Mouse (Mus musculus) Patski (cell line): ENCODE measurements around the gene Cdkn1b. TPM values are rescaled to one million over a fixed set of nuclear protein-coding genes. Genes with fewer than 3 reads are reported as not detected.

Experiments used
- ATAC-seq: fragments of 100-300 bp; one replicate; pipeline ENCODE4 v1.8.0; 2021
- CTCF ChIA-PET: fragments of 350-600 bp; sonication (Branson Sonifier 250); formaldehyde crosslinking; loops from one replicate; lab custom pipeline; 2022; ENCODE audit warnings: inconsistent platforms; lab: Charles Lee
- POLR2A ChIA-PET: fragments of 350-600 bp; sonication (Branson Sonifier 250); formaldehyde crosslinking; loops from one replicate; lab custom pipeline; 2022; ENCODE audit warnings: antibody characterized with exemption, inconsistent platforms; lab: Charles Lee
- DNase-seq: peaks from one replicate; pipeline ENCODE4 v3.0.0-alpha.2; 2011; ENCODE audit warnings: low read depth, low spot score
- H3K27me3 ChIP-seq: fragments of 371-371 bp; one replicate; pipeline ENCODE4 v1.5.1; 2021
- CTCF ChIP-seq: fragments of 100-300 bp; IDR thresholded peaks from one replicate; pipeline ENCODE4 v1.5.1; 2021
- in situ Hi-C: fragments of 300-500 bp; cut with MboI; formaldehyde crosslinking; loops from 3 replicates; pipeline ENCODE4 v1.11.1; 2018; ENCODE audit warnings: low pct_unique_long_range_greater_than_20kb, mixed read lengths
- polyA plus RNA-seq: library from polyadenylated mRNA; unstranded; gene quantifications from one replicate; pipeline ENCODE4 v1.2.3, GENCODE M21; 2021

The Cdkn1b gene
- polyA plus RNA-seq, 1 experiment from 2014 or later: 76.0 TPM

GRCm38 (mm10) chr6:134927595-134928095 is 7.4 kb downstream of the Cdkn1b start:
- POLR2A ChIA-PET: interaction anchor here (0.8 to 1.8 kb wide), 4 partner anchors 8 to 29 kb away, joined by 3 to 5 read pairs (median 4); partner anchors contain the start of genes Cdkn1b and Gpr19
- ATAC-seq (no peak), DNase-seq (no peak)
- in situ Hi-C loops: loop anchor here (10.0 kb wide), 1 partner anchor 1877 kb away; the partner anchor contains the start of genes H2afj and Hist4h4
- CTCF ChIA-PET: no interaction called here
- no peak for TF ChIP-seq CTCF
- H3K27me3 ChIP-seq: no peaks in the 10 kb centered on the region

- H3K27me3 ChIP-seq: no peaks in the 10 kb centered on the region
- POLR2A ChIA-PET: interaction anchor here (0.6 to 1.8 kb wide), 8 partner anchors 8 to 91 kb away, joined by 3 to 5 read pairs (median 3); partner anchors contain the start of genes Cdkn1b and Gpr19
- no peak for TF ChIP-seq CTCF
Observed at GRCm38 (mm10) chr6:134928096-134928888, 8.1 kb downstream of the Cdkn1b start.

GRCm38 (mm10) chr6:134928889-134929310 is 8.7 kb downstream of the Cdkn1b start:
- H3K27me3 ChIP-seq: no peaks in the 10 kb centered on the region
- peak; percentile 3 for ATAC-seq
- in situ Hi-C loops: loop anchor here (10.0 kb wide), 1 partner anchor 1876 kb away; the partner anchor contains the start of genes H2afj and Hist4h4
- POLR2A ChIA-PET: interaction anchor here (0.7 to 1.8 kb wide), 6 partner anchors 9 to 92 kb away, joined by 3 to 5 read pairs (median 3); partner anchors contain the start of genes Cdkn1b and Gpr19
- CTCF ChIA-PET: interaction anchor here (0.6 to 1.6 kb wide), 5 partner anchors 10 to 30 kb away, joined by 3 to 8 read pairs (median 3); no protein-coding TSS in a partner anchor
- no peak for DNase-seq
- TF ChIP-seq CTCF: no peak

More at GRCm38 (mm10) chr6:134928096-134928888, 8.1 kb downstream of the Cdkn1b start:
- in situ Hi-C loops: loop anchor here (10.0 kb wide), 1 partner anchor 1877 kb away; the partner anchor contains the start of genes H2afj and Hist4h4
- ATAC-seq: peak; percentile 94
- CTCF ChIA-PET: interaction anchor here (0.6 to 1.0 kb wide), 2 partner anchors 13 to 25 kb away, joined by 3 to 4 read pairs; no protein-coding TSS in a partner anchor
- DNase-seq: peak; percentile 98

- POLR2A ChIA-PET: interaction anchor here (0.9 to 2.6 kb wide), 5 partner anchors 9 to 52 kb away, joined by 3 to 9 read pairs (median 3); no protein-coding TSS in a partner anchor
- CTCF ChIA-PET: interaction anchor here (0.9 to 1.6 kb wide), 4 partner anchors 9 to 81 kb away, joined by 3 to 8 read pairs (median 3); no protein-coding TSS in a partner anchor
- no peaks in the 10 kb centered on the region for H3K27me3 ChIP-seq
- DNase-seq: no peak
- TF ChIP-seq CTCF: no peak
- in situ Hi-C loops: loop anchor here (10.0 kb wide), 1 partner anchor 1875 kb away; the partner anchor contains the start of genes H2afj and Hist4h4
- no peak for ATAC-seq
Observed at GRCm38 (mm10) chr6:134929926-134930325, 9.7 kb downstream of the Cdkn1b start.

- CTCF ChIA-PET: interaction anchor here (1.2 to 1.6 kb wide), 6 partner anchors 8 to 82 kb away, joined by 3 to 8 read pairs (median 3); no protein-coding TSS in a partner anchor
- in situ Hi-C loops: no loop called here
Observed at GRCm38 (mm10) chr6:134930383-134930782, 10.2 kb downstream of the Cdkn1b start.

GRCm38 (mm10) chr6:134931146-134931545 is 10.9 kb downstream of the Cdkn1b start:
- ChIA-PET CTCF (interaction anchor here (1.2 to 5.3 kb wide), 5 partner anchors 8 to 82 kb away, joined by 3 to 39 read pairs (median 3); no protein-coding TSS in a partner anchor), POLR2A (interaction anchor here (0.9 to 2.6 kb wide), 3 partner anchors 10 to 14 kb away, joined by 3 to 9 read pairs (median 5); no protein-coding TSS in a partner anchor)
- DNase-seq: no peak
- in situ Hi-C loops: no loop called here
- no peaks in the 10 kb centered on the region for H3K27me3 ChIP-seq
- ATAC-seq: no peak
- no peak for TF ChIP-seq CTCF

More at GRCm38 (mm10) chr6:134930383-134930782, 10.2 kb downstream of the Cdkn1b start:
- POLR2A ChIA-PET: interaction anchor here (0.9 to 2.6 kb wide), 4 partner anchors 10 to 31 kb away, joined by 3 to 9 read pairs (median 5); no protein-coding TSS in a partner anchor
- TF ChIP-seq CTCF: no peak
- no peaks in the 10 kb centered on the region for H3K27me3 ChIP-seq
- no peak for DNase-seq
- ATAC-seq: no peak

- ChIA-PET CTCF (interaction anchor here (1.6 to 5.3 kb wide), 2 partner anchors 12 to 17 kb away, joined by 3 to 39 read pairs; no protein-coding TSS in a partner anchor), POLR2A (interaction anchor here (1.8 to 2.6 kb wide), 3 partner anchors 9 to 12 kb away, joined by 5 to 11 read pairs (median 9); no protein-coding TSS in a partner anchor)
- in situ Hi-C loops: no loop called here
- DNase-seq (no peak), ATAC-seq (no peak)
- TF ChIP-seq CTCF: no peak
- H3K27me3 ChIP-seq: no peaks in the 10 kb centered on the region
Observed at GRCm38 (mm10) chr6:134932486-134933206, 12.4 kb downstream of the Cdkn1b start.

GRCm38 (mm10) chr6:134933207-134933558 is 13.0 kb downstream of the Cdkn1b start:
- DNase-seq (no peak), ATAC-seq (no peak)
- in situ Hi-C loops: no loop called here
- no peak for TF ChIP-seq CTCF
- ChIA-PET CTCF (interaction anchor here (1.6 to 5.3 kb wide), 2 partner anchors 11 to 16 kb away, joined by 3 to 39 read pairs; no protein-coding TSS in a partner anchor), POLR2A (interaction anchor here (2.4 kb wide), 1 partner anchor 10 kb away, joined by 11 read pairs; no protein-coding TSS in a partner anchor)
- no peaks in the 10 kb centered on the region for H3K27me3 ChIP-seq

GRCm38 (mm10) chr6:134934305-134934704 is 14.1 kb downstream of the Cdkn1b start:
- CTCF ChIA-PET: interaction anchor here (1.6 to 5.3 kb wide), 2 partner anchors 10 to 15 kb away, joined by 3 to 39 read pairs; no protein-coding TSS in a partner anchor
- DNase-seq: no peak
- no peaks in the 10 kb centered on the region for H3K27me3 ChIP-seq
- TF ChIP-seq CTCF: no peak
- in situ Hi-C loops: no loop called here
- no peak for ATAC-seq
- POLR2A ChIA-PET: interaction anchor here (0.9 to 2.4 kb wide), 2 partner anchors 9 to 11 kb away, joined by 3 to 11 read pairs; no protein-coding TSS in a partner anchor
